Comparison of ENCODE assay signal across 9 mouse cellular contexts in the genomic region with DNA sequence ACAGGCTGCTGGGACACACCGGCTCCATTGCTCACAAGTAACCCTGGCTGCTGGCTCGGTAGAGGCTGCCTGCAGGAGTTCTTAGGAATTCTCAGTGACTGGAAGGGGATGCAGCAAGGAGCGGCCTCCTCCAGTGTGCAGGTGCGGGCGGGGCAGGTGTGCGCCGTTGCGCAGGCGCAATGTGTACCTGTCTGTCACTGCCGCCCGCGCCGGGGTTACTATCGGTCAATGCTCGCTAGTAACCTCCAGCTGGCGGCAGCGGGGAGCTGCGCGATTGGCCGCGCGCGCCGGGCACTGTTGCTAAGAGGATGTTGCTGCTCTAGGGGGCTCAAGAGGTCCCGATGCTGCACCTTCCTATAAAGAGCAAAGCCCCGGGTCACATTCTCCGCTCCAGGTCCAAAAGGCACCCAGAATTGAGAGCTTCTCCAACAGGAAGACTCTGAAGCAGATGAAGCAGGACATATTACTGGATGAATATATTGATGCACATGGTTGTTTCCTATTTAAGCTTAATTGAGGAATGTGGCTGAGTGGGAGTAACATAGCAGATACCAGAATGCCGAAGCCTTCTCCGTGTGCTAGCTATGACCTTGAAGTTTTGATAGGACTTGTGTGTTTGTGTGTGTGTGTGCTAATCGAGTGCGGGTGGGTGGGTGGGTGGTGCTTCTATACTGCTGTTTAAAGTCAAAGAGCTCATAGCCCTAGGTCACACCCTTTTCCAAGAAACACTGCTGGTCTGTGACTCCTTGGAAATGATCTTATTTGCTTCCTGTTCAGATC. TPM values are rescaled to one million over a fixed set of nuclear protein-coding genes. Genes with fewer than 3 reads are reported as not detected.
DNase-seq lines count a peak whose midpoint lies in the region; ATAC-seq and TF ChIP-seq lines count a peak whose summit lies in the region.
"Had no signal": no experiment of that assay in that cellular context is flagged by ENCODE, and none has a peak within 500 bp of the region (broad histone marks: within the 10 kb centered on the region; RNA-seq: fewer than 3 reads in every experiment).

No protein-coding gene starts in this region.

- 4% methylated on average over 31 of the region's 31 CpGs for WGBS in forebrain, embryonic 11.5 days
- 4% methylated on average over 31 of the region's 31 CpGs for WGBS in liver, embryonic 15.5 days (ENCODE audit: insufficient replicate concordance)
- 3% methylated on average over 31 of the region's 31 CpGs for WGBS in neural tube, embryonic 11.5 days
- WGBS in stomach, postnatal 0 days: 2% methylated on average over 31 of the region's 31 CpGs

- H3K4me1 ChIP-seq in forebrain, embryonic 11.5 days (replicated peaks; ENCODE audit: control insufficient read depth, insufficient read depth, low read length): peaks cover 21% of the 10 kb centered on the region
- peaks cover 93% of the 10 kb centered on the region for H3K4me1 ChIP-seq in liver, embryonic 15.5 days (replicated peaks)
- peaks cover 24% of the 10 kb centered on the region for H3K4me1 ChIP-seq in neural tube, embryonic 11.5 days (ENCODE audit: control insufficient read depth, insufficient read depth, low read length)
- peaks cover 8% of the 10 kb centered on the region for H3K4me1 ChIP-seq in stomach, postnatal 0 days (replicated peaks; ENCODE audit: control insufficient read depth, insufficient read depth)

- H3K9ac ChIP-seq in forebrain, embryonic 11.5 days (ENCODE audit: low read length): peak overlapping the region; percentile 20
- H3K9ac ChIP-seq in liver, embryonic 15.5 days: peak overlapping the region; percentile 50
- peak overlapping the region; percentile 10; the same call in 1 of the 2 replicates for H3K9ac ChIP-seq in neural tube, embryonic 11.5 days (ENCODE audit: low read length)
- H3K9ac ChIP-seq in stomach, postnatal 0 days (ENCODE audit: low read length): 0 out of 2 replicates have a peak overlapping the region, but pooled peaks have one; percentile 13

- H3K36me3 ChIP-seq in forebrain, embryonic 11.5 days (ENCODE audit: control insufficient read depth, insufficient read depth, low read length): no peaks in the 10 kb centered on the region
- H3K36me3 ChIP-seq in liver, embryonic 15.5 days (replicated peaks): no peaks in the 10 kb centered on the region
- H3K36me3 ChIP-seq in neural tube, embryonic 11.5 days (ENCODE audit: control insufficient read depth, insufficient read depth, low read length): no peaks in the 10 kb centered on the region
- no peaks in the 10 kb centered on the region for H3K36me3 ChIP-seq in stomach, postnatal 0 days (ENCODE audit: control insufficient read depth, insufficient read depth, low read length)

- intact Hi-C loops in heart, postnatal 10 days (cut with DNase I): loop anchor here (2.0 kb wide), 1 partner anchor 13 kb away; no protein-coding TSS in a partner anchor

- peak; percentile 78 for ATAC-seq in forebrain, embryonic 11.5 days (replicated peaks; ENCODE audit: low FRiP score)
- ATAC-seq in liver, embryonic 15.5 days (ENCODE audit: insufficient read depth): peak; percentile 75
- ATAC-seq in neural tube, embryonic 11.5 days (ENCODE audit: insufficient read depth, low FRiP score, low TSS enrichment): peak; percentile 78
- peak; percentile 86 for ATAC-seq in stomach, postnatal 0 days (ENCODE audit: low FRiP score, low TSS enrichment)
- ATAC-seq: Patski had no signal

- no peak for TF ChIP-seq CTCF in stomach, postnatal 0 days (IDR thresholded peaks at IDR 0.05; ENCODE audit: low read depth)

- H3K9me3 ChIP-seq in forebrain, embryonic 11.5 days (ENCODE audit: control insufficient read depth, low read length): no peaks in the 10 kb centered on the region
- H3K9me3 ChIP-seq in liver, embryonic 15.5 days (replicated peaks): no peaks in the 10 kb centered on the region
- no peaks in the 10 kb centered on the region for H3K9me3 ChIP-seq in neural tube, embryonic 11.5 days (ENCODE audit: control insufficient read depth, low read length)
- no peaks in the 10 kb centered on the region for H3K9me3 ChIP-seq in stomach, postnatal 0 days (ENCODE audit: control insufficient read depth, low read length)

- H3K27me3 ChIP-seq in forebrain, embryonic 11.5 days (ENCODE audit: control insufficient read depth, insufficient read depth, low read length): no peaks in the 10 kb centered on the region
- H3K27me3 ChIP-seq in liver, embryonic 15.5 days: no peaks in the 10 kb centered on the region
- no peaks in the 10 kb centered on the region for H3K27me3 ChIP-seq in neural tube, embryonic 11.5 days (ENCODE audit: control insufficient read depth, insufficient read depth, low read length)
- H3K27me3 ChIP-seq in stomach, postnatal 0 days (ENCODE audit: control insufficient read depth, insufficient read depth, low read length): no peaks in the 10 kb centered on the region

- H3K27ac ChIP-seq in forebrain, embryonic 11.5 days (ENCODE audit: low read depth, low read length): 0 out of 2 replicates have a peak overlapping the region, but pooled peaks have one; percentile 21
- H3K27ac ChIP-seq in liver, embryonic 15.5 days (replicated peaks): peak overlapping the region; percentile 81
- H3K27ac ChIP-seq in neural tube, embryonic 11.5 days (ENCODE audit: low read depth, low read length): peak overlapping the region; percentile 9
- H3K27ac ChIP-seq in stomach, postnatal 0 days (replicated peaks): peak overlapping the region; percentile 58; the same call in 1 of the 2 replicates

- peak; percentile 94 for DNase-seq in CD4-positive, CD25-positive, alpha-beta regulatory T cell, adult 2 months (ENCODE audit: low read depth, low spot score)
- DNase-seq in c-Kit-negative CD71-positive TER-119-positive erythroid progenitor cells, embryonic 14.5 days (ENCODE audit: low read depth, low spot score): peak; percentile 71
- peak; percentile 89 for DNase-seq in forebrain, embryonic 11.5 days (ENCODE audit: low spot score)
- peak; percentile 82 for DNase-seq in heart, postnatal 10 days
- DNase-seq in kidney, postnatal 36 days: peak; percentile 80 to 89
- peak; percentile 88 for DNase-seq in neural tube, embryonic 11.5 days (ENCODE audit: low spot score)
- DNase-seq in stomach, postnatal 0 days (ENCODE audit: low spot score): peak; percentile 92

- no peak for TF ChIP-seq EP300 in stomach, postnatal 0 days (optimal IDR thresholded peaks at IDR 0.05)

- H3K4me3 ChIP-seq in forebrain, embryonic 11.5 days (ENCODE audit: low read depth, low read length): peak overlapping the region; percentile 24
- H3K4me3 ChIP-seq in liver, embryonic 15.5 days (replicated peaks): peak overlapping the region; percentile 53
- peak overlapping the region; percentile 18 for H3K4me3 ChIP-seq in neural tube, embryonic 11.5 days (ENCODE audit: low read depth, low read length)
- H3K4me3 ChIP-seq in stomach, postnatal 0 days (ENCODE audit: low read depth, low read length): peak overlapping the region; percentile 27

- H3K4me2 ChIP-seq in forebrain, embryonic 11.5 days (ENCODE audit: low read depth, low read length, severe bottlenecking): peak overlapping the region; percentile 54
- peak overlapping the region; percentile 87 for H3K4me2 ChIP-seq in liver, embryonic 15.5 days
- H3K4me2 ChIP-seq in neural tube, embryonic 11.5 days (ENCODE audit: low read depth): peak overlapping the region; percentile 43
- peak overlapping the region; percentile 50 for H3K4me2 ChIP-seq in stomach, postnatal 0 days (replicated peaks; ENCODE audit: low read depth)

RNA-seq across cellular contexts. Expression of a gene that starts 16.0 kb away (rescaled TPM):
- polyA plus RNA-seq in forebrain, embryonic 11.5 days (2014; fragmentation: Nextera tagmentation; extraction: Ambion mirVana): 10.1 and 11.8 TPM in 2 replicates
- 1 to 10 TPM; 8.9 to 10.0 TPM for total RNA-seq in heart, postnatal 10 days (2021)
- polyA plus RNA-seq in liver, embryonic 15.5 days (2015; fragmentation: Nextera tagmentation; extraction: Ambion mirVana): 9.3 and 10.2 TPM in 2 replicates
- 8.5 and 9.7 TPM in 2 replicates for polyA plus RNA-seq in neural tube, embryonic 11.5 days (2014; fragmentation: Nextera tagmentation; extraction: Ambion mirVana)
- polyA plus RNA-seq in stomach, postnatal 0 days (2015; fragmentation: Nextera tagmentation; extraction: Ambion mirVana): 11.1 and 13.2 TPM in 2 replicates

RNA-seq across cellular contexts. Expression of a gene that starts 56.0 kb away (rescaled TPM):
- polyA plus RNA-seq in forebrain, embryonic 11.5 days (2014; fragmentation: Nextera tagmentation; extraction: Ambion mirVana): 1.1 and 1.2 TPM in 2 replicates
- not detected for total RNA-seq in heart, postnatal 10 days (2021)
- polyA plus RNA-seq in liver, embryonic 15.5 days (2015; fragmentation: Nextera tagmentation; extraction: Ambion mirVana): 74.3 and 97.3 TPM in 2 replicates
- polyA plus RNA-seq in neural tube, embryonic 11.5 days (2014; fragmentation: Nextera tagmentation; extraction: Ambion mirVana): 0.53 TPM in 1 of 2 replicates, not detected in the other
- polyA plus RNA-seq in stomach, postnatal 0 days (2015; fragmentation: Nextera tagmentation; extraction: Ambion mirVana): 8.3 and 10.5 TPM in 2 replicates
- polyA plus RNA-seq: Patski had no signal

Comparison
In these comparisons a context has a peak if more than half of its experiments do, and no peak if none do; other contexts are left out.
1. Peak in every context shown above with its lines: DNase-seq, ATAC-seq, H3K4me3 ChIP-seq and H3K27ac ChIP-seq.
2. H3K27ac ChIP-seq: peak in every context shown above with its lines; median percentile 81 in liver, embryonic 15.5 days; 58 in stomach, postnatal 0 days; 21 in forebrain, embryonic 11.5 days; 9 in neural tube, embryonic 11.5 days.